Mouse (Mus musculus) monocyte, adult 5-6 weeks (primary cell): Measurements from ENCODE around the gene Ano6. TPM values are rescaled to one million over a fixed set of nuclear protein-coding genes. Genes with fewer than 3 reads are reported as not detected.

Experiments
- ATAC-seq: fragments of 153-309, 156-312 bp; replicated peaks from 2 replicates; pipeline ENCODE4 v1.8.0; 2017; ENCODE audit warnings: mild to moderate bottlenecking; ENCODE audit not compliant: low TSS enrichment, insufficient number of reproducible peaks, severe bottlenecking, poor library complexity, low FRiP score
- total RNA-seq: library from RNA; stranded (forward); fragments of 200-1000, 200-491, 200-594 nt; gene quantifications from 3 replicates; pipeline ENCODE4 v1.2.3, GENCODE M21; 2017

The Ano6 gene
- total RNA-seq, 1 experiment from 2014 or later, result 47.5 TPM

GRCm38 (mm10) chr15:95972621-95973020 is 182.0 kb downstream of the Ano6 start:
- ATAC-seq, result no peak

GRCm38 (mm10) chr15:95974021-95974597 is 183.5 kb downstream of the Ano6 start:
- ATAC-seq, result no peak

GRCm38 (mm10) chr15:95976156-95976876 is 185.7 kb downstream of the Ano6 start:
- no peak for ATAC-seq

- no peak for ATAC-seq
Measured at GRCm38 (mm10) chr15:95977169-95977938, 186.7 kb downstream of the Ano6 start.

- ATAC-seq, result no peak
Measured at GRCm38 (mm10) chr15:95977939-95978252, 187.3 kb downstream of the Ano6 start.

- no peak for ATAC-seq
Measured at GRCm38 (mm10) chr15:95980641-95981040, 190.0 kb downstream of the Ano6 start.

- ATAC-seq, result no peak
Measured at GRCm38 (mm10) chr15:95987916-95988315, 197.3 kb downstream of the Ano6 start.

- ATAC-seq, result no peak
Measured at GRCm38 (mm10) chr15:95989496-95990124, 199.0 kb downstream of the Ano6 start.

GRCm38 (mm10) chr15:96002958-96003601 is 212.4 kb downstream of the Ano6 start:
- ATAC-seq, result no peak

GRCm38 (mm10) chr15:96011640-96012390 is 221.2 kb downstream of the Ano6 start:
- ATAC-seq, result no peak

- ATAC-seq, result no peak
Measured at GRCm38 (mm10) chr15:96012391-96012775, 221.7 kb downstream of the Ano6 start.

GRCm38 (mm10) chr15:96014501-96014900 is 223.9 kb downstream of the Ano6 start:
- no peak for ATAC-seq

GRCm38 (mm10) chr15:96020465-96020864 is 229.8 kb downstream of the Ano6 start:
- ATAC-seq, result no peak

GRCm38 (mm10) chr15:96021506-96021905 is 230.9 kb downstream of the Ano6 start:
- no peak for ATAC-seq

Other genes starting within 250 kb of the Ano6 start
- gene Dbx2, start 134.9 kb upstream of the Ano6 start, total RNA-seq, result not detected in 3 replicates